ENCODE assay signal across 9 mouse cellular contexts in genomic region chr13:100516213-100517105, GRCm38 (mm10). TPM values are rescaled to one million over a fixed set of nuclear protein-coding genes. Genes with fewer than 3 reads are reported as not detected.
DNase-seq lines count a peak whose midpoint lies in the region; ATAC-seq lines count a peak whose summit lies in the region.
"Had no signal": no experiment of that assay in that cellular context is flagged by ENCODE, and none has a peak within 500 bp of the region (broad histone marks: within the 10 kb centered on the region; RNA-seq: fewer than 3 reads in every experiment).

No protein-coding gene starts in this region.

- 55% methylated on average over 12 of the region's 12 CpGs for WGBS in kidney, embryonic 14.5 days
- 38% methylated on average over 12 of the region's 12 CpGs for WGBS in forebrain, embryonic 11.5 days
- 67% methylated on average over 12 of the region's 12 CpGs for WGBS in liver, embryonic 11.5 days

- DNase-seq in kidney, postnatal 4 days, result no peak
- DNase-seq in adrenal gland, adult 8-10 months, result peak; percentile 70
- no peak for DNase-seq in forebrain, embryonic 11.5 days (ENCODE audit: low spot score)
- peak; percentile 23 for DNase-seq in lung, postnatal 25 days (ENCODE audit: low spot score)
- no peak for DNase-seq in retina, postnatal 1 day
- no peak for DNase-seq in liver, embryonic 11.5 days (ENCODE audit: low spot score)
- DNase-seq in heart, postnatal 10 days, result no peak
- DNase-seq: gastrocnemius, adult 2 months had no signal

- ATAC-seq in kidney, embryonic 14.5 days (ENCODE audit: low FRiP score, low TSS enrichment), result peak; percentile 35; the same call in 1 of the 2 replicates
- ATAC-seq in forebrain, embryonic 11.5 days (replicated peaks; ENCODE audit: low FRiP score), result no peak
- ATAC-seq in liver, embryonic 11.5 days (replicated peaks; ENCODE audit: low FRiP score), result no peak

- H3K27me3 ChIP-seq in kidney, embryonic 14.5 days (ENCODE audit: control insufficient read depth, insufficient read depth, low read length), result no peaks in the 10 kb centered on the region
- no peaks in the 10 kb centered on the region for H3K27me3 ChIP-seq in forebrain, embryonic 11.5 days (ENCODE audit: control insufficient read depth, insufficient read depth, low read length)
- H3K27me3 ChIP-seq in liver, embryonic 11.5 days (replicated peaks; ENCODE audit: control insufficient read depth, insufficient read depth, low read length), result no peaks in the 10 kb centered on the region

- peak overlapping the region; percentile 59; the same call in 1 of the 2 replicates for H3K27ac ChIP-seq in kidney, embryonic 14.5 days (ENCODE audit: low read depth, low read length)
- peak overlapping the region; percentile 50; the same call in 1 of the 2 replicates for H3K27ac ChIP-seq in forebrain, embryonic 11.5 days (ENCODE audit: low read depth, low read length)
- H3K27ac ChIP-seq in liver, embryonic 11.5 days (ENCODE audit: low read depth, low read length), result no peak overlapping the region
- H3K27ac ChIP-seq: gastrocnemius, adult 2 months had no signal

- no peak overlapping the region for H3K4me3 ChIP-seq in kidney, embryonic 14.5 days (ENCODE audit: low read length)
- H3K4me3 ChIP-seq in forebrain, embryonic 11.5 days (ENCODE audit: low read depth, low read length), result no peak overlapping the region
- no peak overlapping the region for H3K4me3 ChIP-seq in liver, embryonic 11.5 days (ENCODE audit: low read depth, low read length)
- H3K4me3 ChIP-seq: gastrocnemius, adult 2 months had no signal

- no peak overlapping the region for H3K4me2 ChIP-seq in kidney, embryonic 14.5 days (replicated peaks; ENCODE audit: low read depth, low read length)
- no peak overlapping the region for H3K4me2 ChIP-seq in forebrain, embryonic 11.5 days (ENCODE audit: low read depth, low read length, severe bottlenecking)
- H3K4me2 ChIP-seq in liver, embryonic 11.5 days, result no peak overlapping the region

- intact Hi-C loops in heart, postnatal 10 days (cut with DNase I), result no loop called here

- 0 out of 2 replicates have a peak, but pooled peaks cover 4% of the 10 kb centered on the region for H3K4me1 ChIP-seq in kidney, embryonic 14.5 days (ENCODE audit: control insufficient read depth, insufficient read depth, low read length)
- no peaks in the 10 kb centered on the region; the same call in 1 of the 2 replicates for H3K4me1 ChIP-seq in forebrain, embryonic 11.5 days (replicated peaks; ENCODE audit: control insufficient read depth, insufficient read depth, low read length)
- H3K4me1 ChIP-seq in liver, embryonic 11.5 days (replicated peaks; ENCODE audit: control insufficient read depth, insufficient read depth, low read length), result peaks cover 4% of the 10 kb centered on the region; the same call in 1 of the 2 replicates

- no peaks in the 10 kb centered on the region for H3K36me3 ChIP-seq in kidney, embryonic 14.5 days (ENCODE audit: control insufficient read depth, insufficient read depth, low read length)
- H3K36me3 ChIP-seq in forebrain, embryonic 11.5 days (ENCODE audit: control insufficient read depth, insufficient read depth, low read length), result no peaks in the 10 kb centered on the region
- H3K36me3 ChIP-seq in liver, embryonic 11.5 days (ENCODE audit: control insufficient read depth, insufficient read depth, low read length), result no peaks in the 10 kb centered on the region

- H3K9me3 ChIP-seq in kidney, embryonic 14.5 days (ENCODE audit: control insufficient read depth, low read length), result no peaks in the 10 kb centered on the region
- no peaks in the 10 kb centered on the region for H3K9me3 ChIP-seq in forebrain, embryonic 11.5 days (ENCODE audit: control insufficient read depth, low read length)
- H3K9me3 ChIP-seq in liver, embryonic 11.5 days (ENCODE audit: control insufficient read depth, low read length), result no peaks in the 10 kb centered on the region

- no peak overlapping the region for H3K9ac ChIP-seq in kidney, embryonic 14.5 days (ENCODE audit: low read depth, low read length)
- no peak overlapping the region for H3K9ac ChIP-seq in forebrain, embryonic 11.5 days (ENCODE audit: low read length)
- H3K9ac ChIP-seq in liver, embryonic 11.5 days (ENCODE audit: low read depth, low read length), result no peak overlapping the region

RNA-seq across cellular contexts. Expression of gene Gtf2h2, which starts 24.1 kb away (rescaled TPM):
- 86.3 and 94.4 TPM in 2 replicates for polyA plus RNA-seq in kidney, embryonic 14.5 days (2014; fragmentation: Nextera tagmentation; extraction: Ambion mirVana)
- 10 to 100 TPM; 31.7 to 42.7 (median 35.5) TPM for total RNA-seq in adrenal gland, adult 8-10 months (2022)
- 82.6 and 105 TPM in 2 replicates for polyA plus RNA-seq in forebrain, embryonic 11.5 days (2014; fragmentation: Nextera tagmentation; extraction: Ambion mirVana)
- 83.2 and 86.6 TPM in 2 replicates for polyA plus RNA-seq in liver, embryonic 11.5 days (2014; fragmentation: Nextera tagmentation; extraction: Ambion mirVana)
- total RNA-seq in heart, postnatal 10 days (2021), result 10 to 100 TPM; 22.6 to 25.2 TPM

RNA-seq across cellular contexts. Expression of gene Ocln, which starts 36.1 kb away (rescaled TPM):
- polyA plus RNA-seq in kidney, embryonic 14.5 days (2014; fragmentation: Nextera tagmentation; extraction: Ambion mirVana), result 15.8 and 32.7 TPM in 2 replicates
- 10 to 100 TPM in 2 of 4 experiments, 1 to 10 TPM in 2; 6.6 to 28.6 (median 16.7) TPM for total RNA-seq in adrenal gland, adult 8-10 months (2022)
- polyA plus RNA-seq in forebrain, embryonic 11.5 days (2014; fragmentation: Nextera tagmentation; extraction: Ambion mirVana), result 2.6 and 2.9 TPM in 2 replicates
- 8.5 and 9.4 TPM in 2 replicates for polyA plus RNA-seq in liver, embryonic 11.5 days (2014; fragmentation: Nextera tagmentation; extraction: Ambion mirVana)
- total RNA-seq in heart, postnatal 10 days (2021), result 1 to 10 TPM in 1 of 2 experiments, under 1 TPM in 1; 0.94 to 1.2 TPM

Comparison
In these comparisons a context has a peak if more than half of its experiments do, and no peak if none do; other contexts are left out.
1. DNase-seq: peak in adrenal gland, adult 8-10 months (single experiment) and lung, postnatal 25 days (single experiment); none in kidney, postnatal 4 days (0 of 2), forebrain, embryonic 11.5 days (single experiment), retina, postnatal 1 day (single experiment), liver, embryonic 11.5 days (single experiment) and heart, postnatal 10 days (0 of 2).